Mouse (Mus musculus): ENCODE measurements at regions not wholly inside any gene's neighbourhood (a gene's known extent, or its start where the extent isn't known, plus 50 kb on each side); places are given as distances from the start of the nearest gene placed in this dataset.

DNA sequence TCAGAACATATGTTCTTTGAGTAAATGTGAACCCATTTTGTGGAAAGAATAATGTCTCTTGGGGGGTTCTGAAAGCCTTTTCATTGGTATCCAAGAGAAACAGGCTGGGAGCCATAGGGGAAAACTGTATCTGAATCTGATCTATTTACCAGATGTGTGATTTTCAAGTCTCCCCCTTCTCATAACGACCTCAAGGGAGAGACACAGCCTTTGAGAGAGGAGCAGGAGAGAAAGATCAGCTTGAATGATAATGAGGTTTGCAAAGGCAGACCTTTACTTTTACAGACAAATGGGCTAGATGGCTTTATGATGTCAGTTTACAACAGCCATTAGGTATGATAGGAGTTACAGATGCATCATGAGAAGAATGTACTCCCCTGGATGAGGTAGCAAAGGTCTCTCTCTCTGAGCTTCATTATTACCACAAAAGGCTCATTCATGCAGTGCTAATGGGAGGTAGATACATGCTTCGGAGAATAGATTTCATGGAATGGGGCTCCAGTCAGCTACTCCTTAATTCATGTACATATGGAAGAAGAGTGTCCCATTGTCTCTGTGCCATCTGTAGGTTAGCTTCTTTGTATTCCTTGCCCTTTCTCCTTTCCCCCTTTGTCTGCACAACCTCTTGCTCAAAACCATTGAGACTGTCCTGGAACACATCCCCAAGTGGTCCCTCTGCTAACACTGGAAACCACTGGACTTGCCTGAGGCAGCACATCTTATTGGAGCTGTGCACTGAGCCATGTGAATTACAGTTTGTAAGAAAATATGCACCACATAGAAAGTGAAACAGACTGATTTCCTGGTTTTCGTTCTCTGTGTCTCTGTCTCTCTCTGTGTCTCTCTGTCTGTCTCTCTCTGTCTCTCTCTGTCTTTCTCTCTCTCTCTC, 207.5 kb upstream of the Pter start:
- no peak overlapping the region for H3K9ac ChIP-seq (ENCODE audit: insufficient read depth, low read depth, low read length, poor library complexity, severe bottlenecking)
- no peak overlapping the region for H3K27ac ChIP-seq (ENCODE audit: insufficient read depth, low read depth, low read length, poor library complexity, severe bottlenecking)
- H3K36me3 ChIP-seq (ENCODE audit: control insufficient read depth, insufficient read depth, low read length, poor library complexity, severe bottlenecking): no peaks in the 10 kb centered on the region
- no peak for DNase-seq (ENCODE audit: low read depth, low spot score)
- no peaks in the 10 kb centered on the region for H3K9me3 ChIP-seq (ENCODE audit: control insufficient read depth, insufficient read depth, low read depth, low read length)
- no peak overlapping the region for H3K4me3 ChIP-seq (ENCODE audit: insufficient read depth in 1 of 2, low read depth in 1 of 2, low read length in 2 of 2, poor library complexity in 1 of 2, severe bottlenecking in 1 of 2)
- TF ChIP-seq CHD2 (IDR thresholded peaks at IDR 0.05; ENCODE audit: low read depth, low read length) (no peak), MAFK (IDR thresholded peaks at IDR 0.05; ENCODE audit: insufficient read depth, low read depth, low read length) (no peak), ZC3H11A (IDR thresholded peaks at IDR 0.05; ENCODE audit: borderline replicate concordance, low read depth, low read length) (no peak), ZNF384 (IDR thresholded peaks at IDR 0.05; ENCODE audit: low read depth, low read length) (no peak), HCFC1 (IDR thresholded peaks at IDR 0.05; ENCODE audit: borderline replicate concordance, insufficient read depth, low read length) (no peak)
- H3K4me1 ChIP-seq (ENCODE audit: control insufficient read depth in 2 of 2, insufficient read depth in 2 of 2, low read length in 2 of 2, poor library complexity in 1 of 2): no peaks in the 10 kb centered on the region
- in situ Hi-C loops (cut with MboI; ENCODE audit: low sequenced_read_pairs in 2 of 2, unreplicated experiment in 2 of 2): no loop called here

DNA sequence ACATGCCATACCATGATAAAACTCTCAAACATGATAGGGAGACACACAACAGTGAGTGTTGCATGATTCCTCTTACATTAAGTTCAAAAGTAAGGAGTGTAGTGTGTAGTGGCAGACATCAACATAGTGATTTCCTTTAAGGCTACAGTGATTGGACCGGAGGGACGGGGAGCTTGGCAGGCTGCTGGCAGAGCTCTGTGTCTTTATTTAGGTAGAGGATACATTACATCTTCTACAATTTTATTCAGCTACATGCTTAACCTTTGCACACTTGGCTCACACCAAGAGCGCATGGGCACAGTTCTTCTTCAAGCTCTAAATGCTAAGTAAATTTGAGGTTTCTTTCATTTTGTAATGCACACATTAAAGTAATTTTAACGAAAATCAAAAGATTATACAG, 194.6 kb upstream of the Pter start:
- Histone ChIP-seq H3K4me1 (ENCODE audit: control insufficient read depth in 2 of 2, insufficient read depth in 2 of 2, low read length in 2 of 2, poor library complexity in 1 of 2) (no peaks in the 10 kb centered on the region), H3K27ac (ENCODE audit: insufficient read depth, low read depth, low read length, poor library complexity, severe bottlenecking) (no peak overlapping the region), H3K4me3 (ENCODE audit: insufficient read depth in 1 of 2, low read depth in 1 of 2, low read length in 2 of 2, poor library complexity in 1 of 2, severe bottlenecking in 1 of 2) (no peak overlapping the region), H3K36me3 (ENCODE audit: control insufficient read depth, insufficient read depth, low read length, poor library complexity, severe bottlenecking) (no peaks in the 10 kb centered on the region), H3K9me3 (ENCODE audit: control insufficient read depth, insufficient read depth, low read depth, low read length) (no peaks in the 10 kb centered on the region), H3K9ac (ENCODE audit: insufficient read depth, low read depth, low read length, poor library complexity, severe bottlenecking) (no peak overlapping the region)
- DNase-seq (ENCODE audit: low read depth, low spot score): no peak
- in situ Hi-C loops (cut with MboI; ENCODE audit: low sequenced_read_pairs in 2 of 2, unreplicated experiment in 2 of 2): no loop called here
- no peak for TF ChIP-seq HCFC1 (IDR thresholded peaks at IDR 0.05; ENCODE audit: borderline replicate concordance, insufficient read depth, low read length)
- no peak for TF ChIP-seq CHD2 (IDR thresholded peaks at IDR 0.05; ENCODE audit: low read depth, low read length)
- no peak for TF ChIP-seq ZNF384 (IDR thresholded peaks at IDR 0.05; ENCODE audit: low read depth, low read length)
- TF ChIP-seq MAFK (IDR thresholded peaks at IDR 0.05; ENCODE audit: insufficient read depth, low read depth, low read length): no peak
- no peak for TF ChIP-seq ZC3H11A (IDR thresholded peaks at IDR 0.05; ENCODE audit: borderline replicate concordance, low read depth, low read length)

DNA sequence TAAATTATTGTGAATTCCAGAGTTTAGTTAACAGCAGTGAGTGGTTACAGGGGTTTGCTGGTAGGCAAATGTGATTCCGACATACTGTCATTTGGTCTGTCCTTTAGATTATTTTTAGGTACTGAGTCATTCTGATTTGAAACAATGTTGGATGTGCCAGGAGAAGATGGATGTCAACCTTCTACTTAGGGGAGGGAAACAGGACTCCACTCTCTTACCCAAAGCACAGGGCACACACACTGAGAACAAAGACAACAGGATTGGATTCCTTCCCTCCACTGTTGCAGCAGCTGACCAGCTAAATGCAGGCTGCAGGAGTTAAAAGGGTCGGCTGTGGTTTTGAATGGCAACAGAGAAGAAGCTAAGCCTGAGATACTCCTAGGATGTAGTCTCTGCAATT, 186.7 kb upstream of the Pter start:
- in situ Hi-C loops (cut with MboI; ENCODE audit: low sequenced_read_pairs in 2 of 2, unreplicated experiment in 2 of 2): no loop called here
- Histone ChIP-seq H3K9ac (ENCODE audit: insufficient read depth, low read depth, low read length, poor library complexity, severe bottlenecking) (no peak overlapping the region), H3K27ac (ENCODE audit: insufficient read depth, low read depth, low read length, poor library complexity, severe bottlenecking) (no peak overlapping the region), H3K4me3 (ENCODE audit: insufficient read depth in 1 of 2, low read depth in 1 of 2, low read length in 2 of 2, poor library complexity in 1 of 2, severe bottlenecking in 1 of 2) (no peak overlapping the region), H3K4me1 (ENCODE audit: control insufficient read depth in 2 of 2, insufficient read depth in 2 of 2, low read length in 2 of 2, poor library complexity in 1 of 2) (no peaks in the 10 kb centered on the region), H3K9me3 (ENCODE audit: control insufficient read depth, insufficient read depth, low read depth, low read length) (no peaks in the 10 kb centered on the region), H3K36me3 (ENCODE audit: control insufficient read depth, insufficient read depth, low read length, poor library complexity, severe bottlenecking) (no peaks in the 10 kb centered on the region)
- TF ChIP-seq CHD2 (IDR thresholded peaks at IDR 0.05; ENCODE audit: low read depth, low read length): no peak
- no peak for TF ChIP-seq ZC3H11A (IDR thresholded peaks at IDR 0.05; ENCODE audit: borderline replicate concordance, low read depth, low read length)
- no peak for TF ChIP-seq HCFC1 (IDR thresholded peaks at IDR 0.05; ENCODE audit: borderline replicate concordance, insufficient read depth, low read length)
- TF ChIP-seq MAFK (IDR thresholded peaks at IDR 0.05; ENCODE audit: insufficient read depth, low read depth, low read length): no peak
- no peak for TF ChIP-seq ZNF384 (IDR thresholded peaks at IDR 0.05; ENCODE audit: low read depth, low read length)
- DNase-seq (ENCODE audit: low read depth, low spot score): no peak

DNA sequence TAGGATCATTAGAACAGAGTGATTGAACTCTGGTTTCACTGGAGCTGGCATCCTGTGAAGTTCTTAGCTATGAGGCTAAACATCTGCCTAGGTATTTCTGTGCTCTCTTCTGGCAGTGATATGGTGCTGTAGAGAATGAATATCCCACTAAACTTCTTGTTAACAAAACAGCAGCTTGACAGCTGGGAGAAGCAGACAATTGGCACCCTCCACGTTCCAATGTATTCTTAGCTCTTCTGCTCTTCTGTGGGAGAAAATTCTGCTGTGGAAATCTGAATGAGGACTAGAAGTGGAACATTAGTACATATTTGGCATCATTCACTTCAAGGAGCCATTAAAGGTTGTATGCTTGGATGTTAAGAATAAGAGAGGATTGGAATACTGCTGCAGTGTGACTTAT, 177.0 kb upstream of the Pter start:
- Histone ChIP-seq H3K9me3 (ENCODE audit: control insufficient read depth, insufficient read depth, low read depth, low read length) (no peaks in the 10 kb centered on the region), H3K4me3 (ENCODE audit: insufficient read depth in 1 of 2, low read depth in 1 of 2, low read length in 2 of 2, poor library complexity in 1 of 2, severe bottlenecking in 1 of 2) (no peak overlapping the region), H3K9ac (ENCODE audit: insufficient read depth, low read depth, low read length, poor library complexity, severe bottlenecking) (no peak overlapping the region), H3K4me1 (ENCODE audit: control insufficient read depth in 2 of 2, insufficient read depth in 2 of 2, low read length in 2 of 2, poor library complexity in 1 of 2) (peaks cover 0 to 4% of the 10 kb centered on the region in 2 experiments; a peak in 1 of 4 replicates), H3K27ac (ENCODE audit: insufficient read depth, low read depth, low read length, poor library complexity, severe bottlenecking) (no peak overlapping the region), H3K36me3 (ENCODE audit: control insufficient read depth, insufficient read depth, low read length, poor library complexity, severe bottlenecking) (no peaks in the 10 kb centered on the region)
- in situ Hi-C loops (cut with MboI; ENCODE audit: low sequenced_read_pairs in 2 of 2, unreplicated experiment in 2 of 2): no loop called here
- no peak for DNase-seq (ENCODE audit: low read depth, low spot score)
- TF ChIP-seq MAFK (IDR thresholded peaks at IDR 0.05; ENCODE audit: insufficient read depth, low read depth, low read length) (no peak), CHD2 (IDR thresholded peaks at IDR 0.05; ENCODE audit: low read depth, low read length) (no peak), HCFC1 (IDR thresholded peaks at IDR 0.05; ENCODE audit: borderline replicate concordance, insufficient read depth, low read length) (no peak), ZNF384 (IDR thresholded peaks at IDR 0.05; ENCODE audit: low read depth, low read length) (no peak), ZC3H11A (IDR thresholded peaks at IDR 0.05; ENCODE audit: borderline replicate concordance, low read depth, low read length) (no peak)

All from ES-E14 (cell line).